Mouse (Mus musculus) c-Kit-positive CD71-positive TER-119-negative erythroid progenitor cells, embryonic 14.5 days (primary cell): ENCODE data around the gene Tmem33.

ENCODE experiments used
- DNase-seq: peaks from one replicate; pipeline ENCODE4 v3.0.0-alpha.2; 2013; ENCODE audit warnings: low read depth

The Tmem33 gene

GRCm38 (mm10) chr5:67258473-67258872 lies 1.9 kb upstream of the Tmem33 start:
- DNase-seq = no peak

GRCm38 (mm10) chr5:67260159-67260530 lies 220 bp upstream of the Tmem33 start:
- no peak for DNase-seq

GRCm38 (mm10) chr5:67262964-67263363 lies 2.6 kb downstream of the Tmem33 start:
- no peak for DNase-seq

- DNase-seq = no peak
Observed at GRCm38 (mm10) chr5:67266106-67266505, 5.7 kb downstream of the Tmem33 start.

- no peak for DNase-seq
Observed at GRCm38 (mm10) chr5:67269309-67269708, 8.9 kb downstream of the Tmem33 start.

GRCm38 (mm10) chr5:67279407-67279806 lies 19.0 kb downstream of the Tmem33 start:
- no peak for DNase-seq

- no peak for DNase-seq
Observed at GRCm38 (mm10) chr5:67279840-67280239, 19.5 kb downstream of the Tmem33 start.

GRCm38 (mm10) chr5:67280400-67280799 lies 20.0 kb downstream of the Tmem33 start:
- peak; percentile 79 for DNase-seq

- no peak for DNase-seq
Observed at GRCm38 (mm10) chr5:67295029-67295428, 34.7 kb downstream of the Tmem33 start.

GRCm38 (mm10) chr5:67295682-67296081 lies 35.3 kb downstream of the Tmem33 start:
- no peak for DNase-seq

- no peak for DNase-seq
Observed at GRCm38 (mm10) chr5:67296171-67296570, 35.8 kb downstream of the Tmem33 start.

GRCm38 (mm10) chr5:67297026-67297813 lies 36.9 kb downstream of the Tmem33 start:
- no peak for DNase-seq

- DNase-seq = no peak
Observed at GRCm38 (mm10) chr5:67299847-67300412, 39.6 kb downstream of the Tmem33 start.

- DNase-seq = no peak
Observed at GRCm38 (mm10) chr5:67300926-67301597, 40.7 kb downstream of the Tmem33 start.

- DNase-seq = no peak
Observed at GRCm38 (mm10) chr5:67301722-67302331, 41.5 kb downstream of the Tmem33 start.

GRCm38 (mm10) chr5:67303816-67304215 lies 43.5 kb downstream of the Tmem33 start:
- DNase-seq = no peak

- peak; percentile 72 for DNase-seq
Observed at GRCm38 (mm10) chr5:67306698-67307521, 46.5 kb downstream of the Tmem33 start, which contains the start of gene Slc30a9. Slc30a9 (plus strand) TSS chr5:67306955.

GRCm38 (mm10) chr5:67307659-67308222 lies 47.4 kb downstream of the Tmem33 start:
- DNase-seq = peak; percentile 67

- DNase-seq = no peak
Observed at GRCm38 (mm10) chr5:67311811-67312521, 51.6 kb downstream of the Tmem33 start.

GRCm38 (mm10) chr5:67312522-67312851 lies 52.1 kb downstream of the Tmem33 start:
- no peak for DNase-seq
